Comparison of ENCODE assay signal across 14 mouse cellular contexts in genomic region chr10:75766856-75767255, GRCm38 (mm10). TPM values are rescaled to one million over a fixed set of nuclear protein-coding genes. Genes with fewer than 3 reads are reported as not detected.
"Had no signal": no experiment of that assay in that cellular context is flagged by ENCODE, and none has a peak within 500 bp of the region (broad histone marks: within the 10 kb centered on the region; RNA-seq: fewer than 3 reads in every experiment).

No protein-coding gene starts in this region.

- H3K4me3 ChIP-seq: left cerebral cortex, adult 2 months; limb, embryonic 15.5 days; liver, embryonic 13.5 days; myocyte; neural tube, embryonic 15.5 days had no signal

- H3K27ac ChIP-seq: left cerebral cortex, adult 2 months; limb, embryonic 15.5 days; liver, embryonic 13.5 days; neural tube, embryonic 15.5 days; stomach, postnatal 0 days had no signal

- ATAC-seq: intestine, embryonic 16.5 days had no signal

- H3K36me3 ChIP-seq: limb, embryonic 15.5 days; neural tube, embryonic 15.5 days had no signal

- H3K4me2 ChIP-seq: limb, embryonic 15.5 days; liver, embryonic 13.5 days; neural tube, embryonic 15.5 days had no signal

- H3K9ac ChIP-seq: limb, embryonic 15.5 days; liver, embryonic 13.5 days; neural tube, embryonic 15.5 days had no signal

- H3K9me3 ChIP-seq: limb, embryonic 15.5 days; liver, embryonic 13.5 days; neural tube, embryonic 15.5 days had no signal

- DNase-seq: liver, embryonic 13.5 days; lung, adult 18-20 months; midbrain, embryonic 14.5 days; right cerebral cortex, adult 18-20 months; right cerebral cortex, postnatal 25 days; thymus, postnatal 25 days had no signal

- H3K27me3 ChIP-seq: limb, embryonic 15.5 days; liver, embryonic 13.5 days; neural tube, embryonic 15.5 days had no signal

RNA-seq across cellular contexts. Expression of gene Gm20441, which starts 13.9 kb away (rescaled TPM):
- polyA plus RNA-seq: intestine, embryonic 16.5 days; liver, embryonic 13.5 days; midbrain, embryonic 14.5 days; myocyte; neural tube, embryonic 11.5 days; neural tube, embryonic 15.5 days; small intestine, adult 2 months had no signal
